Mouse (Mus musculus) ES-E14 (cell line): ENCODE data around the gene Oxsr1. TPM values are rescaled to one million over a fixed set of nuclear protein-coding genes. Genes with fewer than 3 reads are reported as not detected.
"Not testable (repeated sequence)": the region's sequence is repeated elsewhere in the genome, so short reads cannot be mapped to it uniquely, and the experiment has no call there.

ENCODE experiments used
- DNase-seq: peaks from one replicate; pipeline ENCODE4 v3.0.0-alpha.2; 2013; ENCODE audit warnings: low read depth, low spot score
- H3K27ac ChIP-seq: 2 replicates; pipeline ENCODE4 v1.5.1; 2012; ENCODE audit warnings: low read depth, mild to moderate bottlenecking, low read length, moderate library complexity, mixed read lengths; ENCODE audit not compliant: poor library complexity, insufficient read depth, severe bottlenecking
- H3K36me3 ChIP-seq: 2 replicates; pipeline ENCODE4 v1.6.1; 2012; ENCODE audit warnings: mild to moderate bottlenecking, low read length, moderate library complexity, mixed read lengths; ENCODE audit not compliant: control insufficient read depth, poor library complexity, insufficient read depth, severe bottlenecking
- H3K4me1 ChIP-seq, 2 experiments: fragments of 150-350 bp in 1 of 2; sonication (generic) in 1 of 2; 2 replicates each; pipeline ENCODE4 v1.6.1; 2012; ENCODE audit warnings: low read length in 2 of 2, mild to moderate bottlenecking in 1 of 2, mixed read lengths in 1 of 2; ENCODE audit not compliant: control insufficient read depth in 2 of 2, insufficient read depth in 2 of 2, poor library complexity in 1 of 2
- H3K4me3 ChIP-seq, 2 experiments: fragments of 150-350 bp in 1 of 2; sonication (generic) in 1 of 2; 2 replicates each; pipeline ENCODE4 v1.5.1; 2012; ENCODE audit warnings: low read length in 2 of 2, low read depth in 1 of 2, mild to moderate bottlenecking in 1 of 2, mixed read lengths in 1 of 2; ENCODE audit not compliant: insufficient read depth in 1 of 2, poor library complexity in 1 of 2, severe bottlenecking in 1 of 2
- H3K9ac ChIP-seq: 2 replicates; pipeline ENCODE4 v1.6.1; 2012; ENCODE audit warnings: low read depth, mild to moderate bottlenecking, low read length, mixed read lengths; ENCODE audit not compliant: poor library complexity, insufficient read depth, severe bottlenecking
- H3K9me3 ChIP-seq: fragments of 150-350 bp; sonication (generic); 2 replicates; pipeline ENCODE4 v1.6.1; 2012; ENCODE audit warnings: low read depth, mild to moderate bottlenecking, low read length; ENCODE audit not compliant: control insufficient read depth, insufficient read depth
- CHD2 ChIP-seq: IDR thresholded peaks from 2 replicates; pipeline ENCODE4 v1.6.1; 2014; ENCODE audit warnings: mild to moderate bottlenecking, low read depth, low read length, inconsistent platforms
- HCFC1 ChIP-seq: IDR thresholded peaks from 2 replicates; pipeline ENCODE4 v1.6.1; 2012; ENCODE audit warnings: low read length, inconsistent platforms, borderline replicate concordance; ENCODE audit not compliant: insufficient read depth
- MAFK ChIP-seq: IDR thresholded peaks from 2 replicates; pipeline ENCODE4 v1.6.1; 2014; ENCODE audit warnings: mild to moderate bottlenecking, low read depth, low read length, inconsistent platforms; ENCODE audit not compliant: insufficient read depth
- ZC3H11A ChIP-seq: IDR thresholded peaks from 2 replicates; pipeline ENCODE4 v1.6.1; 2012; ENCODE audit warnings: low read depth, mild to moderate bottlenecking, inconsistent platforms, low read length, borderline replicate concordance
- ZNF384 ChIP-seq: IDR thresholded peaks from 2 replicates; pipeline ENCODE4 v1.6.1; 2012; ENCODE audit warnings: low read depth, low read length, inconsistent platforms
- in situ Hi-C, 2 experiments: fragments of 600-800 bp; cut with MboI; formaldehyde crosslinking; loops; one replicate each; pipeline ENCODE4 v1.15.1; 2025; ENCODE audit warnings: low sequenced_read_pairs in 2 of 2, inconsistent platforms in 1 of 2; ENCODE audit not compliant: unreplicated experiment in 2 of 2
- total RNA-seq: library from RNA; depleted of rRNA; stranded (reverse); fragments of 300-350 nt; gene quantifications from 2 replicates; pipeline ENCODE4 v1.2.3, GENCODE M21; 2012

Gene Oxsr1
- total RNA-seq, 1 experiment = 52.1 TPM

- Histone ChIP-seq H3K4me3 (no peak overlapping the region), H3K4me1 (peaks cover 5 to 7% of the 10 kb centered on the region in 2 experiments), H3K36me3 (peaks cover 10% of the 10 kb centered on the region; the same call in 1 of the 2 replicates), H3K27ac (no peak overlapping the region), H3K9ac (no peak overlapping the region), H3K9me3 (no peaks in the 10 kb centered on the region)
- in situ Hi-C loops = no loop called here
- no peak for DNase-seq
- TF ChIP-seq HCFC1 = no peak
- no peak for TF ChIP-seq CHD2
- TF ChIP-seq MAFK = no peak
- no peak for TF ChIP-seq ZNF384
- no peak for TF ChIP-seq ZC3H11A
Measured at GRCm38 (mm10) chr9:119276321-119276720, 45.9 kb downstream of the Oxsr1 start.

- H3K4me1 ChIP-seq, H3K9ac ChIP-seq, H3K27ac ChIP-seq, H3K9me3 ChIP-seq, DNase-seq, in situ Hi-C loops, H3K4me3 ChIP-seq: not testable (repeated sequence)
- peaks cover 16% of the 10 kb centered on the region; the same call in 1 of the 2 replicates for H3K36me3 ChIP-seq
Measured at GRCm38 (mm10) chr9:119274814-119275213, 47.4 kb downstream of the Oxsr1 start.

DNA sequence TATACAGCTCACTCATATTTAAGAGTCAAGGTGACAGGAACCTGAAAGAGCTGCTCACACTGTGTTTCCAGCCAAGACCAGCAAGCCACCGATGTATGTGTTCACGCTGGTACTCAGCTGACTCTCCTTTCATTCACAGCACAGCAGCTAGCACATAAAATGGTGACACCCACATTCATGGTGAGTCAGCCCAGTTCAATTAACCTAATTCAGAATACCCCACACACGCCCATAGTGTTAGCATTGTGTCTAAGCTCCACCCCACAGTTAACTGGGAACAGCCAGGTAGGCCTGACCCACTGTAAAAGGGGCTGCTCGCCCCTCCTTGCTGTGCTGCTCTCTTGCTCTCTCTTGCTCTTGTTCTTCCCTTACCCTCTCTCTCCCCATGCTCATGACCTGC is 50.7 kb downstream of the Oxsr1 start:
- TF ChIP-seq CHD2 (no peak), ZNF384 (no peak), MAFK (no peak), HCFC1 (no peak), ZC3H11A (no peak)
- Histone ChIP-seq H3K4me1 (peaks cover 6 to 9% of the 10 kb centered on the region in 2 experiments), H3K4me3 (no peak overlapping the region), H3K27ac (no peak overlapping the region), H3K36me3 (peaks cover 28% of the 10 kb centered on the region), H3K9ac (no peak overlapping the region), H3K9me3 (no peaks in the 10 kb centered on the region)
- in situ Hi-C loops = no loop called here
- peak; percentile 52 for DNase-seq

- H3K36me3 ChIP-seq = peaks cover 40% of the 10 kb centered on the region
- H3K4me1 ChIP-seq = peaks cover 6 to 9% of the 10 kb centered on the region in 2 experiments
- in situ Hi-C loops = no loop called here
- H3K9me3 ChIP-seq = no peaks in the 10 kb centered on the region
- no peak for DNase-seq
- H3K4me3 ChIP-seq = no peak overlapping the region
- TF ChIP-seq ZNF384 = no peak
- no peak for TF ChIP-seq HCFC1
- no peak overlapping the region for H3K9ac ChIP-seq
- no peak overlapping the region for H3K27ac ChIP-seq
Measured at GRCm38 (mm10) chr9:119268588-119269145, 53.6 kb downstream of the Oxsr1 start.

DNA sequence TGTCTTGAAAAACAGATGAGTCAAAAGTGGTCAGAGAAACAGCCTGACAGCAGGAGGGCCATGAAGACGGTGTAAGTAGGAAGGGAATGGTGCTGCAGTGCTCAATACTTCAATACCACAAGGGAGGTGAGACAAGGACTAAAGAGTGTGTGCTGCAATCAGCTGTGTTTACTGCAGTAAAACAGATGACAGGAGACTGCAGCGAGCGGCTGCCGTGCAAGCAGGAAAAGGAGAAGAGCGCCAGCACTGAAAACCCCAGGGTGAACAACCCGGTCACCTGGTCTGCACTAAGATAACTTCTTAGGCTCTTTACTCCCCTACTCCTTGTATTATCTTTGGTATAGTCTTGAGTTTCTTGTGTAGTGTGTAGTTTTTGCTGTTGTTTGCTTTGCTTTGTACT is 54.1 kb downstream of the Oxsr1 start:
- no peak for DNase-seq
- no peak overlapping the region for H3K9ac ChIP-seq
- no peak overlapping the region for H3K27ac ChIP-seq
- no peak for TF ChIP-seq ZC3H11A
- no peak for TF ChIP-seq MAFK
- TF ChIP-seq HCFC1 = no peak
- no peak for TF ChIP-seq CHD2
- no peak for TF ChIP-seq ZNF384
- no peak overlapping the region for H3K4me3 ChIP-seq
- no peaks in the 10 kb centered on the region for H3K9me3 ChIP-seq
- H3K36me3 ChIP-seq = peaks cover 41% of the 10 kb centered on the region
- in situ Hi-C loops = no loop called here
- peaks cover 6 to 9% of the 10 kb centered on the region in 2 experiments for H3K4me1 ChIP-seq

DNA sequence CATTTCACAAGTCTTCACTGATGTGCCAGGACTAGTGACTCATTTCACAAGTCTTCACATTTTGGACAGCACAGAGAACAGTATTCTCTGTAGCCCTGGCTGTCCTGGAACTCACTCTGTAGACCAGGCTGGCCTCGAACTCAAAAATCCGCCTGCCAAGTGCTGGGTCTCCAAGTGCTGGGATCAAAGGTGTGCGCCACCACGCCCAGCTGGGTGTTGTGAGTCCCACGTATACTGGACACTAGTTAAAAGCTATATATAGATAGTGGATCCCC is 56.2 kb downstream of the Oxsr1 start:
- H3K4me3 ChIP-seq, H3K4me1 ChIP-seq, in situ Hi-C loops, H3K9me3 ChIP-seq, H3K27ac ChIP-seq, H3K9ac ChIP-seq, DNase-seq: not testable (repeated sequence)
- H3K36me3 ChIP-seq = peaks cover 48% of the 10 kb centered on the region

DNA sequence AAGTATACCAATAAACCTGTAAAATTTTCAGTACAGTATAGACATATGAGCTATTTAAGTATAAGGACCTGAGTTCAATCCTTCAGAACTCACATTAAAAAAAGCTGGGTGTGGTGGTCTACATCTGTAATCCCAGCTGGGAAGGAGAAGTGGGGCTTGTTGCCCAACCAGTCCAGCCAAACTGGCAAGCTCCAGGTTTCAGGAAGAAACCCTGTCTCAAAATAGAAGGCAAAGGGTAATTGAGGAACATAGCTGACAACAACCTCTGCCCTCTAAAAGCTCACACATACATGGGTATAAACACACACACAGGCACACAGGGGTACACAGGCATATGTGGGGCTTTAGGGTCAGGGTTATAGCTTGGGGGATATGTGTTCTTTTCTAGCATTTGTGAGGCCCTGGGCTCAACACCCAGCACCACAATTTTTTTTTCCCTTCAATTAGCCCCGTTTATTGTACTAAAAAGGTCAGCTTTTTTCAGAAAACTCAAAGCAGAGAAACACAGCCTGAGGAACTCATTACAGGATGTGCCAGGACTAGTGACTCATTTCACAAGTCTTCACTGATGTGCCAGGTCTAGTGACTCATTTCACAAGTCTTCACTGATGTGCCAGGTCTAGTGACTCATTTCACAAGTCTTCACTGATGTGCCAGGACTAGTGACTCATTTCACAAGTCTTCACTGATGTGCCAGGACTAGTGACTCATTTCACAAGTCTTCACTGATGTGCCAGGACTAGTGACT is 56.7 kb downstream of the Oxsr1 start:
- peaks cover 46% of the 10 kb centered on the region for H3K36me3 ChIP-seq
- DNase-seq, H3K4me3 ChIP-seq, H3K9ac ChIP-seq, in situ Hi-C loops, H3K27ac ChIP-seq, H3K4me1 ChIP-seq, H3K9me3 ChIP-seq: not testable (repeated sequence)
